Mouse (Mus musculus): ENCODE measurements around the gene Gfi1b.

DNA sequence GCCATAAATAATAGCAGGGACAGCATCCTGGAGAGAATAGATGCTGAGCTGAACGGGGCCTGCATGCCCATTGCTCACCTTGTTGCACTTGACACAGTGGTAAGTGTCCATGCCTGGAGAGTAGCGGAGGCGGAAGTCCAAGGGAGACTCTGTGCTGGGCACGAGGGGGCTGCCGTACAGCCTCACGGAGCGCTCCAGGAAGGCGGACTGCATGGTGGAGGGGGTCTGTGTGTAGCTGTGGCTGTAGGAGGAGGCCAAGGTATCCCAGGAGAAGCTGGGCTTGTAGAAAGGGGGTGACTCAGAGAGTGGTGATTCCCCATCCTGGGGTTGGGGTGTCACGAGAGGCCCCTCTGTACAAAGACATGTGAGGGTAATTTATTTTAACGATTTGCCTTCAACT lies 8.2 kb downstream of the Gfi1b start:
- TF ChIP-seq CTCF (IDR thresholded peaks at IDR 0.05; ENCODE audit: low read depth, low read length) (no peak), POLR2A (IDR thresholded peaks at IDR 0.05; ENCODE audit: insufficient read depth, low read length) (no peak)

Measured in ES-Bruce4 (cell line).